Mouse (Mus musculus): ENCODE data around the gene Npl. TPM values are rescaled to one million over a fixed set of nuclear protein-coding genes. Genes with fewer than 3 reads are reported as not detected.
"Not testable (repeated sequence)": the region's sequence is repeated elsewhere in the genome, so short reads cannot be mapped to it uniquely, and the experiment has no call there.

Gene Npl
- polyA plus RNA-seq, 1 experiment: 7.2 TPM

GRCm38 (mm10) chr1:153547555-153547954 lies 2.3 kb downstream of the Npl start:
- H3K27ac ChIP-seq (ENCODE audit: insufficient read depth, low read depth, low read length): no peak overlapping the region
- TF ChIP-seq CTCF (IDR thresholded peaks at IDR 0.05; ENCODE audit: low read depth, low read length): no peak
- peaks cover 11% of the 10 kb centered on the region for H3K4me1 ChIP-seq (ENCODE audit: control insufficient read depth, insufficient read depth, low read length)
- H3K4me3 ChIP-seq (ENCODE audit: insufficient read depth, low read length): no peak overlapping the region

GRCm38 (mm10) chr1:153545196-153545595 lies 4.6 kb downstream of the Npl start:
- TF ChIP-seq CTCF (IDR thresholded peaks at IDR 0.05; ENCODE audit: low read depth, low read length): no peak
- no peak for TF ChIP-seq POLR2A (IDR thresholded peaks at IDR 0.05; ENCODE audit: borderline replicate concordance, low read depth, low read length)
- no peak overlapping the region for H3K4me3 ChIP-seq (ENCODE audit: insufficient read depth, low read length)

DNA sequence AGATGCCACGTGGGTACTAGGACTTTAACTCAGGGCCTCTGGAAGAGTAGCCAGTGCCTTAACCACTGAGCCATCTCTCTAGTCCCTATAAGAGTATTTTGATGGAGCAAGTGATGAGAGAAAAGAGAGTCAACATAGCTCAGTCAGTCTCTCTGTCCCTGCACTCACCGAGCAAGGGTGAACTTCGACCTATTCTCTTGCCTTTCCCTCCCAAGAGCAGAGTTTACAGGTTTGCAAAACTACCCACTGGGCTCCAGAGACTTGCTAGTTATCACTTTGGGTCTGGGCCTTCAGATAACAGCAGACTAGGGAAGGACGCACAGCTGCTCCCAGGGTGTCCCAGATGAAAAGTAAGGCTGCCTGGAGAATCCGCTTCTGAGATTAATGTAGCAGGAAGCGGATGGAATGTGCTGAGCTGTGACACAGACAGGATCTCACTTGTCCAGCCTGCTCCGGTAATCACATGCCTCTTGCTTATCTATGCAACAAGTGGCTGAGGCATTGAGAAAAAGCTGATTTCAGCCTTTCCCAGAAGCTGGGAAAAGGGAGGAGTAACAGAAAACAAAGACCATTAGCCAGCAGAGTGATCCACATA lies 7.0 kb downstream of the Npl start:
- Histone ChIP-seq H3K4me3 (ENCODE audit: insufficient read depth, low read length) (no peak overlapping the region), H3K27ac (ENCODE audit: insufficient read depth, low read depth, low read length) (peak overlapping the region; percentile 32), H3K4me1 (ENCODE audit: control insufficient read depth, insufficient read depth, low read length) (peaks cover 7% of the 10 kb centered on the region)
- TF ChIP-seq POLR2A (IDR thresholded peaks at IDR 0.05; ENCODE audit: borderline replicate concordance, low read depth, low read length) (no peak), CTCF (IDR thresholded peaks at IDR 0.05; ENCODE audit: low read depth, low read length) (0 out of 2 replicates have a peak, but pooled peaks have one; percentile 8)

More at GRCm38 (mm10) chr1:153545196-153545595, 4.6 kb downstream of the Npl start:
- peaks cover 11% of the 10 kb centered on the region for H3K4me1 ChIP-seq (ENCODE audit: control insufficient read depth, insufficient read depth, low read length)
- H3K27ac ChIP-seq (ENCODE audit: insufficient read depth, low read depth, low read length): no peak overlapping the region

- no peak overlapping the region for H3K4me3 ChIP-seq (ENCODE audit: insufficient read depth, low read length)
- H3K4me1 ChIP-seq (ENCODE audit: control insufficient read depth, insufficient read depth, low read length): peaks cover 7% of the 10 kb centered on the region
- no peak overlapping the region for H3K27ac ChIP-seq (ENCODE audit: insufficient read depth, low read depth, low read length)
- TF ChIP-seq POLR2A (IDR thresholded peaks at IDR 0.05; ENCODE audit: borderline replicate concordance, low read depth, low read length) (no peak), CTCF (IDR thresholded peaks at IDR 0.05; ENCODE audit: low read depth, low read length) (no peak)
Measured at GRCm38 (mm10) chr1:153540753-153541152, 9.1 kb downstream of the Npl start.

- H3K4me3 ChIP-seq (ENCODE audit: insufficient read depth, low read length): no peak overlapping the region
- H3K27ac ChIP-seq (ENCODE audit: insufficient read depth, low read depth, low read length): no peak overlapping the region
- H3K4me1 ChIP-seq (ENCODE audit: control insufficient read depth, insufficient read depth, low read length): peaks cover 7% of the 10 kb centered on the region
- TF ChIP-seq CTCF (IDR thresholded peaks at IDR 0.05; ENCODE audit: low read depth, low read length) (no peak), POLR2A (IDR thresholded peaks at IDR 0.05; ENCODE audit: borderline replicate concordance, low read depth, low read length) (no peak)
Measured at GRCm38 (mm10) chr1:153539739-153540333, 10.0 kb downstream of the Npl start.

DNA sequence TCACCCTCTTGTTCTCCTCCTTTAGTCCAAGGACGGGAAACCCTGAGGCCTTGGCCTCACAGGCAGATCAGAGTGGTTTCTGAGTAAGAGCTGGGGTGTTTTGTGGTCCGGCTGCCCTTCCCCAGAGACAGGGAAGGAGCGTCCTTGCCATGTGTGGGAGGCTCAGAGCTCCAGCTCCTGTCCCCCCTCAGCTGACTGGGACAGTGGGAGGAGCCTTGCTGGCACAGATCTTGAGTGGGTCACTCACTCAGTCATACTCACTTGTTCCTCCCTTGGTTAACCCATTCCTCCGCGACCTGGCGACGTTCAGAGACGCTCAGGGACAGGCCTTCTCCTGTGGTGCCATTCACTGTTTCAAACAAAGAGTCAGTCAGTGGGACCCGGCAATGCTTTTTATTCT lies 14.2 kb downstream of the Npl start:
- TF ChIP-seq POLR2A (IDR thresholded peaks at IDR 0.05; ENCODE audit: borderline replicate concordance, low read depth, low read length) (no peak), CTCF (IDR thresholded peaks at IDR 0.05; ENCODE audit: low read depth, low read length) (no peak)
- no peak overlapping the region for H3K4me3 ChIP-seq (ENCODE audit: insufficient read depth, low read length)
- no peak overlapping the region for H3K27ac ChIP-seq (ENCODE audit: insufficient read depth, low read depth, low read length)
- H3K4me1 ChIP-seq (ENCODE audit: control insufficient read depth, insufficient read depth, low read length): peaks cover 10% of the 10 kb centered on the region

- Histone ChIP-seq H3K4me1 (ENCODE audit: control insufficient read depth, insufficient read depth, low read length) (peaks cover 15% of the 10 kb centered on the region), H3K27ac (ENCODE audit: insufficient read depth, low read depth, low read length) (peak overlapping the region; percentile 86)
- not testable (repeated sequence) for H3K4me3 ChIP-seq (ENCODE audit: insufficient read depth, low read length)
Measured at GRCm38 (mm10) chr1:153532896-153533295, 16.9 kb downstream of the Npl start.

DNA sequence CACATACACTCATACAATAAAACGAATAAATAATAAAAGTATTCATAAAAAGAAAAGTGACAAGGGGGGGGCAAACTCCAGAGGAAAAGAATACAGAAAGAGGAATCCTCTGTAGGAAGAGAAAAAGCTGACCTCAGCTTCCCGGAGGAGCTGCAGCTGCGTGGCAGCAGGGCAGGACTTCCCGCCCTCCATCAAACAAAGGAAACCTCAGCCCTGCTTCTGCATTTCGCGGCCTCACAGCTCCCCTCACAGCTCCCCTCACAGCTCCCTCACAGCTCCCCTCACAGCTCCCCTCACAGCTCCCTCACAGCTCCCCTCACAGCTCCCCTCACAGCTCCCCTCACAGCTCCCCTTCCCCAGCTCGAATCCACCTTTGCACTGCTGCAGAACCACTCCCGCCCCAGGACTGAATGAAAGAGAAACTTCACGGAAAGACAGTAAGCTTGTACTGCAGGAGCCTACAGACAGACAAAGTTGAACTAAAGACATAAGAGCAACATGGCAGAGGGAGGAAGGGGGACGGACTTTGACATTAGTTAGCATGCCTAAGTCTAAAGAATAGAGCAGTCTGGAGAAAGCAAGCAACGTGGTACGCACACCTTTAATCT lies 17.5 kb downstream of the Npl start:
- Histone ChIP-seq H3K27ac (ENCODE audit: insufficient read depth, low read depth, low read length) (peak overlapping the region; percentile 86), H3K4me3 (ENCODE audit: insufficient read depth, low read length) (peak overlapping the region; percentile 49), H3K4me1 (ENCODE audit: control insufficient read depth, insufficient read depth, low read length) (peaks cover 15% of the 10 kb centered on the region)
- TF ChIP-seq POLR2A (IDR thresholded peaks at IDR 0.05; ENCODE audit: borderline replicate concordance, low read depth, low read length): no peak
- TF ChIP-seq CTCF (IDR thresholded peaks at IDR 0.05; ENCODE audit: low read depth, low read length): no peak

GRCm38 (mm10) chr1:153531677-153532233 lies 18.1 kb downstream of the Npl start:
- H3K4me1 ChIP-seq (ENCODE audit: control insufficient read depth, insufficient read depth, low read length): peaks cover 16% of the 10 kb centered on the region
- peak overlapping the region; percentile 74 for H3K27ac ChIP-seq (ENCODE audit: insufficient read depth, low read depth, low read length)
- H3K4me3 ChIP-seq (ENCODE audit: insufficient read depth, low read length): peak overlapping the region; percentile 36; the same call in 1 of the 2 replicates
- TF ChIP-seq POLR2A (IDR thresholded peaks at IDR 0.05; ENCODE audit: borderline replicate concordance, low read depth, low read length) (no peak), CTCF (IDR thresholded peaks at IDR 0.05; ENCODE audit: low read depth, low read length) (no peak)

- Histone ChIP-seq H3K4me1 (ENCODE audit: control insufficient read depth, insufficient read depth, low read length) (peaks cover 8% of the 10 kb centered on the region), H3K4me3 (ENCODE audit: insufficient read depth, low read length) (no peak overlapping the region), H3K27ac (ENCODE audit: insufficient read depth, low read depth, low read length) (no peak overlapping the region)
- TF ChIP-seq POLR2A (IDR thresholded peaks at IDR 0.05; ENCODE audit: borderline replicate concordance, low read depth, low read length) (no peak), CTCF (IDR thresholded peaks at IDR 0.05; ENCODE audit: low read depth, low read length) (no peak)
Measured at GRCm38 (mm10) chr1:153522116-153522515, 27.7 kb downstream of the Npl start.

Measured in bone marrow macrophage, adult 2 months (primary cell).